Mouse (Mus musculus): ENCODE measurements around the gene Ptrh2. TPM values are rescaled to one million over a fixed set of nuclear protein-coding genes. Genes with fewer than 3 reads are reported as not detected.

Ptrh2 gene
- polyA plus RNA-seq, 1 experiment from 2014 or later, result 30.6 TPM

DNA sequence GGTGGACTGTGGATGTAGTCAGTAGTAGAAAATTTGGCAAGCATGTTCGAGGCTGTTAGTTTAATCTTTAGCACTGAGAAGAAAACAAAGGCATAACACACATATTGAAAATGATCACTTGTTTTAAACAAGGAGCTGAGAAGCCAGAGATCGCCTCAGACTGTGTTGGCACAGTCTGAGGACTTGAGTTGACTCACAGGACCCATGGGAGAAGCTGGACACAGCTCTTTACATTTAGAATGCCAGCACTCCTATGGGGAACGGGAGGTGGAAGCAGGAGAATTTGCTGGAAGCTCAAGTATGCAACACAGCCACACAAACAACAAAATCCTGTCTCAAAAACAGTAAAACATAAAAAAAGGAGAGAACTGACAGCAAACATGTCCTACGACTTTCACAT, 29.7 kb upstream of the Ptrh2 start:
- no peak for ATAC-seq (replicated peaks)
- H3K9me3 ChIP-seq, result no peaks in the 10 kb centered on the region
- 93% methylated on average over 4 of the region's 4 CpGs for WGBS
- no peaks in the 10 kb centered on the region for H3K4me1 ChIP-seq
- no peak overlapping the region for H3K27ac ChIP-seq
- no peak overlapping the region for H3K4me3 ChIP-seq
- H3K4me2 ChIP-seq, result no peak overlapping the region
- no peak overlapping the region for H3K9ac ChIP-seq
- H3K27me3 ChIP-seq (replicated peaks), result no peaks in the 10 kb centered on the region
- no peaks in the 10 kb centered on the region for H3K36me3 ChIP-seq (replicated peaks)

DNA sequence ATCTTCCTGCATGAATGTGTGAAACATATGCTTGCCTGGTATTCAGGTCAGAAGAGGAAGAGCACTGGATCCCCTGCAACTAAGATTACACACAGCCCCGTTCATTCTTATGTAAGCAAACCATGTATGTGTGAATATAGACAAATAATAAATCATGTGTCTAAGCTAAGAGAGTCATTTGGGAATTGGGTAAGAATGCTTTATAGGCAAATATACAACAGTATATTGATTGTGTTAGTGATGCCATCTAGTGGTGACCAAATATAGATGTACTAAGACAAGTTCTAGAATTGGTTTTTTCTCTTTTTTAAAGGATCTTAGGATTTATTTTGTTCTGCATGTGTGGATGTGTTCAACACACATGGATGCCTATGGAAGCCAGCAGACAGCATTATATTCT, 28.1 kb upstream of the Ptrh2 start:
- Histone ChIP-seq H3K4me2 (no peak overlapping the region), H3K27ac (no peak overlapping the region), H3K9ac (no peak overlapping the region), H3K27me3 (replicated peaks) (no peaks in the 10 kb centered on the region), H3K4me3 (no peak overlapping the region), H3K9me3 (no peaks in the 10 kb centered on the region), H3K36me3 (replicated peaks) (no peaks in the 10 kb centered on the region), H3K4me1 (no peaks in the 10 kb centered on the region)
- ATAC-seq (replicated peaks), result no peak
- 74% methylated on average over 1 of the region's 1 CpGs for WGBS

DNA sequence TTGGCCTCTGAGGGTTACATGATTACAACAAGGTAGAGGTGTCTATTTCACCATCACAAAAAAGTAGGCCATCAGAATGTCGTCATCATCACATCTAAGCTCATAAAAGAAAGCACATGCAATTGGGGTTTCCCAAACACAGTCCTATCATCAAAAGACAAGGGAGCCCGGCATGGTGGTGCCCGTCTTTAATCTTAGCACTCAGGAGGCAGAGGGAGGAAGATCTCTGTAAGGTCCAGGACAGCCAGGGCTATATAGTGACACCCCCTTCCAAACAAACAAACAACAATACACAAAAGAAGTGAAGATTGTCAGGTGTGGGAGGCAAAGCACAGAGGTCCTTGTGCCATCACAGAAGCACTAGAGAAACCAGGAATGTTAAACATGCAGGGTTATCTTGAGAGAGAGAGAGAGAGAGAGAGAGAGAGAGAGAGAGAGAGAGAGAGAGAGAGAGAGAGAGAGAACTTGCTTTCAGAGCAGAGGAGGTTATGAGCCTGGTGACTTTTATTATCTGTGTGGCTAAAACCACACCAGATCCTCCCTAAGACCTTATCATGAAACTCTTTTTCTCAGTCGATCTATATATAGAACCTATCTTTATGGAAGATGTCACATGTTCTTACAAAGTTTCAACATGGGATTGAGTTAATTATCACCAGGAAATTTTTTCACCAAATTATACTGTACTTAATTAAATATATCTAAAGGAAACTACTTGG, 26.8 kb upstream of the Ptrh2 start:
- 92% methylated on average over 4 of the region's 4 CpGs for WGBS
- Histone ChIP-seq H3K9ac (no peak overlapping the region), H3K36me3 (replicated peaks) (0 out of 2 replicates have a peak, but pooled peaks cover 7% of the 10 kb centered on the region), H3K9me3 (no peaks in the 10 kb centered on the region), H3K4me2 (no peak overlapping the region), H3K27me3 (replicated peaks) (no peaks in the 10 kb centered on the region), H3K4me1 (no peaks in the 10 kb centered on the region), H3K4me3 (no peak overlapping the region), H3K27ac (no peak overlapping the region)
- no peak for ATAC-seq (replicated peaks)

DNA sequence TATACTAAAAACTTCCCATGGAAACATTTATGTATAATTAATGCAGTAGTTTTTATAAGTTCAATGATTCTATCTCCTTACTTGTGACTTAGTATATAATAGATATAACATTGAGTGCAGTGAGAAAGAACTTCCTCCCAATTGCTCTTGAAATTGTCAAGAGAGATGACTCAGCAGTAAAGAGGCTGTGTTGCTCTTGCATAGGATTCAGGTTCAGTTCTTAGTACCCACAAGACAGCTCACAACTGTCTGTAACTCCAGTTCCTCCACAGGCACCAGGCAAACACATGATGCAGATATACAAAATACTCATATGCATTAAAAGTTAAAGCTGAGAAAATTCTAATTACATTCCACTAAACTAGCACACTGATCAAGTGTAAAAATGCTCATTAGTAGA, 25.9 kb upstream of the Ptrh2 start:
- Histone ChIP-seq H3K4me3 (no peak overlapping the region), H3K27ac (no peak overlapping the region), H3K4me1 (no peaks in the 10 kb centered on the region), H3K9me3 (no peaks in the 10 kb centered on the region), H3K4me2 (no peak overlapping the region), H3K9ac (no peak overlapping the region), H3K36me3 (replicated peaks) (peaks cover 14% of the 10 kb centered on the region; the same call in 1 of the 2 replicates), H3K27me3 (replicated peaks) (no peaks in the 10 kb centered on the region)
- ATAC-seq (replicated peaks), result no peak

DNA sequence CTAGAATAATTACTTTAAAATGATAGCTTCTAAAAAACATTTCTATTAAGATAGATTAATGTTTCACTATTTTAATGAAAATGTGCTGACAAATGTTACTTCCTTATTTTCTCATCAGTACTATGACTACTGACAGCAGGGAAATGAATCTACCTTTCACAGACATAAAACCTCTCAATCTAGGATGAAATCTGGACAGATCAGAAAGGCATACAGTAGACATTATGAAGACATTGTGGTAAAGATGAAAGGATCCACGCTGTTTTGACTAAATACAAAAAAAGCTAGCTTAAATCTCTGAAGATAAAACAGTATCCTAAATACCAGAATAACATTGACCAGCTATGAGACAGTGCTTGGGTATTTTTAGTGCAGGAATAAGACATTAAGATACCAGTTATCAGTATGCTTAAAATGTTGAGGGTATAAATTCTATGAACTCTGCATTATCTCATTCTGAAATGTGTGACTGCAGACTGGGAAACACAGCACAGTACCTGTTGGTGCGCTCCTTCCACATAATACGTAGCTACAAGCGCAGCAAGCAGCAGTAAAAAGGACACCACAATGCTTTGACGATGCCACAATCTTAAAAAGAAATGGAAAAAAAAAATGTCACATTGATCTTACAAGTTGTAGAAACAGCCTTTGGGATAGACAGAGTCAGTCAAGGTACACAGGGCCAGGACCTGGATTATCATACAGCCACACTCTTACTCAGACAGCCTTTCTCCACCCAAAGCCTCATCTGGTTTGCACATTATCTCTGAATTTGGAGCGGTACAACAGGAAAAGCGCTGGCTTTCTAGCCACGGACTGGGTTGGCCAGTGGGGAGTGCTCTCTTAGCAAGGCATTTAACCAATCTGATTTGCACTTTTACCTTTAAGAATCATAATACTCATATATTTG, 20.5 kb upstream of the Ptrh2 start:
- ATAC-seq (replicated peaks), result no peak
- no peak overlapping the region for H3K9ac ChIP-seq
- H3K4me2 ChIP-seq, result no peak overlapping the region
- WGBS, result 95% methylated on average over 8 of the region's 8 CpGs
- no peaks in the 10 kb centered on the region for H3K4me1 ChIP-seq
- H3K36me3 ChIP-seq (replicated peaks), result peaks cover 19% of the 10 kb centered on the region; the same call in 1 of the 2 replicates
- no peak overlapping the region for H3K27ac ChIP-seq
- H3K9me3 ChIP-seq, result no peaks in the 10 kb centered on the region
- H3K27me3 ChIP-seq (replicated peaks), result no peaks in the 10 kb centered on the region
- no peak overlapping the region for H3K4me3 ChIP-seq

DNA sequence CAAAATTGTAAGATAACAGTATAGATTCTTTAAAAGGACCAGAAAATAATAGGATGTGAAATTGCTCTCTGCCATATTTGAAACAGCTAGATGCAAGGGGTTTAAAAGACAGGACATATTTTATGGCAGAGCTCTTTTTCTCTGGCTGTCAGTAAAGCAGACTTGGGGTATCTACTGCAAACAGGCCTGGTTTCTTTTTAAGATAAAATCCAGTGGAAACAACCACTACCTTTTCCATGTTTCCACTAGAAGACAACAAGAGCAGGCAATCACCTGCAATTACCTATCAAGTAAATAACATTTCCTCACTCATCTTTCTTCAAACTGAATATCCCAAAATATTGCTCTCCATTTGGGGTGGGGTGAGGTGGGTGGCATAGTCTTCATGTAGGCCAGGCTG, 19.8 kb upstream of the Ptrh2 start:
- Histone ChIP-seq H3K4me2 (no peak overlapping the region), H3K4me1 (no peaks in the 10 kb centered on the region), H3K9ac (no peak overlapping the region), H3K27ac (no peak overlapping the region), H3K4me3 (no peak overlapping the region), H3K9me3 (no peaks in the 10 kb centered on the region), H3K27me3 (replicated peaks) (no peaks in the 10 kb centered on the region), H3K36me3 (replicated peaks) (peaks cover 19% of the 10 kb centered on the region; the same call in 1 of the 2 replicates)
- ATAC-seq (replicated peaks), result no peak

DNA sequence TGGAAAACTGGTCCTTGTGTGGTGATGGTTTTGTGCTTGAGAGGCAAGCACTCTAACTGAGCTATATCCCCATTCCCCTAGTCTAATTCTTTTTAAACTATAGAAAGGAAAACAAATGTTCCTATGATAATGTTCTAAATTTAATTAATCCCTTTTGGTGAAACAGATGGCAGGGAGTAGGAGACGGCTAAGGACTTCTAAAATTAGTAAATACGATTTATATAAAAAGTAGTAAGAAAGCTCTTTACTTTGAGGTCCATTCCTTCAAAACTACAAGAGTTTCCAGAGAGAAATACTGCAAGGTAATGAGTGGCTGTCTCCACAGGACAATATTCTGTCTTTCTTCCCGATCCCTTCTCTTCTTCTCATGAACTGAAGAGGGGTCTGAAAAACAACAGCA, 19.4 kb upstream of the Ptrh2 start:
- H3K9me3 ChIP-seq, result no peaks in the 10 kb centered on the region
- 96% methylated on average over 3 of the region's 3 CpGs for WGBS
- no peak overlapping the region for H3K9ac ChIP-seq
- H3K27me3 ChIP-seq (replicated peaks), result no peaks in the 10 kb centered on the region
- H3K27ac ChIP-seq, result no peak overlapping the region
- H3K4me2 ChIP-seq, result no peak overlapping the region
- H3K4me1 ChIP-seq, result no peaks in the 10 kb centered on the region
- H3K4me3 ChIP-seq, result no peak overlapping the region
- H3K36me3 ChIP-seq (replicated peaks), result peaks cover 19% of the 10 kb centered on the region; the same call in 1 of the 2 replicates
- ATAC-seq (replicated peaks), result no peak

DNA sequence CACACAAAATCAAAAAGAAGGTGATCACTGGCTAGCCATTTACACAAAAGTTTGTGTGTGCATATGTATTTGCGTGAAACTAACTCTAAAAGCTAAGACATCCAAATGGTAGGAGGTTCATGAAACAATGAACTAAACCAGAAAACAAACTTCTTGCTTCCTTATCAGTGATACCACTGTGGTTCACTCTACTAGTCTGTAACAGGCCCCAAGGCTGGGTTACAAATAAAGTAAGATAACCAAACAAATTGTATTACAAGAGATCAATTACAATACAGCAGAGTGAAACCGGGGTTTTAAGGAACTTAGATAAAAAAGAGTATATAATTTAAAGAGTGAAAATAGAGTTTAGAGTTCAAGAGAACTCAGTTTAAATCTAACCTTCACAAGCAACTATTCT, 16.2 kb upstream of the Ptrh2 start:
- Histone ChIP-seq H3K9ac (no peak overlapping the region), H3K4me1 (no peaks in the 10 kb centered on the region), H3K9me3 (no peaks in the 10 kb centered on the region), H3K4me2 (no peak overlapping the region), H3K4me3 (no peak overlapping the region), H3K27ac (no peak overlapping the region), H3K27me3 (replicated peaks) (no peaks in the 10 kb centered on the region), H3K36me3 (replicated peaks) (peaks cover 7% of the 10 kb centered on the region; the same call in 1 of the 2 replicates)
- WGBS, result 96% methylated on average over 2 of the region's 2 CpGs
- ATAC-seq (replicated peaks), result no peak

DNA sequence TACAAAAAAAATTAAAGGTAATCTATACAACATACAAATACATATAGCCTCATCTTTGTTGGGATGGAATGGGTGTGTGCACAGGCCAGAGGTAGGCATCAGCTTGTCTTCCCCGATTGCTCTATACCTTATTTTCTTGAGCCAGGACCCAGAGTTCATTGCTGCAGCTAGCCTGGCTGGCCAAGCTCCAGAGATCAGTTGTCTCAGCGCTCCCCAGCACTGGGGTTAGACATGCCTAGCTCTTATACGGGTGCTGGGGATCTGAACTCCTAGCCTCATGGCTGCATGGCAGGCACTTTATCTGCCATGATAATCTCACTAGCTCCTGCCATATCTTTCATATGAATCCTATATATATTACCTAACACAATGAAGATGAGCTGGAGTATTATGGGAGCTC, 15.6 kb upstream of the Ptrh2 start:
- Histone ChIP-seq H3K4me3 (no peak overlapping the region), H3K9ac (no peak overlapping the region), H3K36me3 (replicated peaks) (peaks cover 5% of the 10 kb centered on the region; the same call in 1 of the 2 replicates), H3K27me3 (replicated peaks) (no peaks in the 10 kb centered on the region), H3K9me3 (no peaks in the 10 kb centered on the region), H3K27ac (no peak overlapping the region), H3K4me2 (no peak overlapping the region), H3K4me1 (no peaks in the 10 kb centered on the region)
- WGBS, result 92% methylated on average over 3 of the region's 3 CpGs
- ATAC-seq (replicated peaks), result no peak

DNA sequence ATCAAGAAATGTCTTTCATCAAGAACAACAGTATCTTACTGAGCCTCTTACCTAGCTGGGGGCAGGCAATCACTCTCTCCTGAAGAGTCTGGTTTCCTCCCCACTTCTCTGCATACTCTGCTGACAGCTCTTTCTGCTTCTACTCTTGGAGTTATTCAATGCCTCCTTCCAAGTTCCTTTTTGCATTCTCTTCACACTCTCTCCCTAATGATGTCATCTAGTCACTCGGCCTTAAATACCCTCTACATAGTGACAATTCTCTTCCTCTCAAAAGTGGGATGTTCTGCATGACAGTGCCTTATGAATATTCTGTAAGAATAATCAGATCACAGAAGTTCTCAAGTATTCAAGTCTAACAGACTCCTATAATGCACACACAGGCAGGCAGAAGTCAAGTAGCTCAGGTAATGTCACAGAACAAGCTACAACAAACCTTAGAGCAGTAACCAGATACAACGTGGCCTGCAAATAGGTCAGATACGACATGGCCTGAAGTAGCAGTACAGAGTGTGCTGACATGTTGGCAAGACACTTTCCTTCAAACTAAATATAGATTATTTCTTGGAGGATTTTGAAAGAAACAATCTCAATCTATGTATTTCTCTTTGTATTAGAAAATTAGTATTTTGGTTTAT, 12.6 kb upstream of the Ptrh2 start:
- ATAC-seq (replicated peaks), result no peak
- H3K4me2 ChIP-seq, result no peak overlapping the region
- WGBS, result 60% methylated on average over 3 of the region's 3 CpGs

DNA sequence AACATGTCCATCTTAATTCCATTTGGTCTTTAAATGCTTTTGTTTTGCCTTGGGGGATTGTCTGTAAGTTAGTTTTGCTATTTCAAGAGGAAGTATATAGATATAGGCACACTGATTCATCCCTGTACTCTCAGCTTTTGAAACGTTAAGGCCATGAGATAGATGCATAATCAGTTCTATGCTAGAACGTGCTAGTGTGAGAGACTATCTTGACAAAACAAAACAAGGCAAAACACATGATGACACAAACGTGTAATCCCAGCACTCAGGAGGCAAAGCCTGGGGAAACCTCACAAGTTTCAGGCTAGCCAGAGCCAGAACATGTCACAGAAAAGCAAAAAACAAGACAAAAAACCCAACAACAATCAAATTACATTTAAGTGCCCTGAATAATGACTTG, 11.0 kb upstream of the Ptrh2 start:
- ATAC-seq (replicated peaks), result no peak
- 86% methylated on average over 3 of the region's 3 CpGs for WGBS
- Histone ChIP-seq H3K27me3 (replicated peaks) (no peaks in the 10 kb centered on the region), H3K27ac (no peak overlapping the region), H3K9me3 (no peaks in the 10 kb centered on the region), H3K4me1 (no peaks in the 10 kb centered on the region), H3K36me3 (replicated peaks) (no peaks in the 10 kb centered on the region), H3K4me2 (no peak overlapping the region), H3K4me3 (no peak overlapping the region), H3K9ac (no peak overlapping the region)

More for the DNA sequence above, 12.6 kb upstream of the Ptrh2 start:
- H3K9me3 ChIP-seq, result no peaks in the 10 kb centered on the region
- H3K36me3 ChIP-seq (replicated peaks), result no peaks in the 10 kb centered on the region
- no peak overlapping the region for H3K9ac ChIP-seq
- H3K27me3 ChIP-seq (replicated peaks), result no peaks in the 10 kb centered on the region
- H3K4me3 ChIP-seq, result no peak overlapping the region
- no peak overlapping the region for H3K27ac ChIP-seq
- no peaks in the 10 kb centered on the region for H3K4me1 ChIP-seq

DNA sequence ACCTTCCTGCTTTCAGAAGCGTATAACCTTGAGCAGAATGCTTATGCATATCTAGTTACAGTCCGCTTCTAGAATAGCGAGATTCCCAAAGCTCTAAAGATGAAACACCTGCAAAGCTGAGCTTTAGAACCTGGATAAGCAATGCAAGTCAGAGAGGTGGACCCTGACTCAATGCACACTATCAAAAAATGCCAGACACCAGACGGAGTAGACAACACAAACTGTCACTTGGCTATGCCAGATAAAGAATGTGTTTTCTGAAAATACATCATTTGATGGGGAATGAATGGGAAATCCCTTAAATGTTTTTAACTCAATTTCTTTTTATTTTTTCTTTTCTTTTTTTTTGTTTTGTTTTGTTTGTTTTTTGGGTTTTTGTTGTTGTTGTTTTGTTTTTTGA, 8.3 kb upstream of the Ptrh2 start:
- Histone ChIP-seq H3K9me3 (no peaks in the 10 kb centered on the region), H3K36me3 (replicated peaks) (no peaks in the 10 kb centered on the region), H3K27ac (no peak overlapping the region), H3K4me3 (no peak overlapping the region), H3K4me1 (no peaks in the 10 kb centered on the region), H3K9ac (no peak overlapping the region), H3K4me2 (no peak overlapping the region), H3K27me3 (replicated peaks) (no peaks in the 10 kb centered on the region)
- no peak for ATAC-seq (replicated peaks)
- WGBS, result 91% methylated on average over 4 of the region's 4 CpGs

Data from midbrain, embryonic 15.5 days (tissue).